Mouse (Mus musculus) adrenal gland, adult (tissue): Measurements from ENCODE around the gene Arxes2.
"Not testable (repeated sequence)": the region's sequence is repeated elsewhere in the genome, so short reads cannot be mapped to it uniquely, and the experiment has no call there.

Source experiments
- DNase-seq, 2 experiments: peaks; one replicate each; pipeline ENCODE4 v3.0.0; 2022 to 2023; ENCODE audit warnings: low spot score in 1 of 2; ENCODE audit not compliant: inconsistent age in 2 of 2

Gene Arxes2

GRCm38 (mm10) chrX:135993664-135994119 lies at the start of gene Arxes2:
Arxes2 (plus strand) TSS chrX:135993824.
- not testable (repeated sequence) for DNase-seq

- no peak for DNase-seq
Measured at GRCm38 (mm10) chrX:135948699-135949437, 44.8 kb upstream of the Arxes2 start.

DNA sequence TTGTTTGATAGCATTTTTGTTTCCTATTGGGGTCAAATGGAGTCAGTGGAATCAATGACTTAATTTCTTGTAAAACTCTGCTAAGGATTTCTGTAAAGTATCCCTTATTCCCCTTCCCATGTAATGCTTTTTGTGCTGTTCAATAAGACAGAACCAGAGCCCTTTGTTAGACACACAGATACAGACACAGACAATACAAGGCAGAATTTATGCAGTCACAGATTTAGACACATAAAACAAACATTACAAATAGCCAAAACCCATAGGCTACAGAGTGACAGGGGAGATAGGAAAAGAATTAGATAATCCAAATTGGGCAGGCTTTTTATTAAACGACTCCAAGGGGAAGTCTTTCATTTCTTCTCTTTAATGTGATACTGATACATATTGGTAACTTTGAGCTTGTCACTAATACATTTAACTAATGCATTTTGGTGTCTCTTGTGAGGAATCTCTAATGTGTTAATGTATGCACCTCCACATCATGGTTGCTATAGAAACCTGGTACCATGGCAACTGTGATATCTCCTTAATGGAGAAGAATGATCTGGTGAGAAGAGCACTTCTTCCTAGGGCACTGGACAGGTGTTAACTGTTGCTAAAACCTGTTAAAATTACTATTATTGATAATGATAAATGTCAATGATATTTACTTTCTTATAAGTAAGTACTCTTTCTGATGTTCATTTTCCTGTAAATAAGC lies 36.5 kb upstream of the Arxes2 start:
- no peak for DNase-seq

- no peak for DNase-seq
Measured at GRCm38 (mm10) chrX:135957691-135958081, 35.9 kb upstream of the Arxes2 start.

- no peak for DNase-seq
Measured at GRCm38 (mm10) chrX:135958589-135959225, 34.9 kb upstream of the Arxes2 start.

GRCm38 (mm10) chrX:135959536-135959935 lies 34.1 kb upstream of the Arxes2 start:
- DNase-seq = no peak

DNA sequence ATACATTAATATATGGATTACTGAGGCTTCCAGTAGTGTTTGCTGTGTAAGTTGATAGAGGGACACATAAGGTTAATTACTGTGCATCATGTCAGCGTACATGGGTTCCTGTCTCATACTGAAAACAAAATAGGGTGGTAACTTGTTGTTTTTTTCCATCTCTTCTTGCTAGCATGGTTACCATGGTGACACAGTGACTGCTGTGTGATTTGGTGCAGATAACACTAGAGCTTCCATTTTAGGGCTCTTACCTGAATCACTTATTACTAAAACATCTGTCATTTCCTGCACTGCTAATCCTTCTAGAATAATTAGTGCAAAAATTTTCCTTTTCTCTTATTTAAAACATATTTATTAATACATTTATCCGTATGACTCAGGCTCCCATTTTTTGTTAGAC lies 31.3 kb upstream of the Arxes2 start:
- no peak for DNase-seq

GRCm38 (mm10) chrX:135963130-135963529 lies 30.5 kb upstream of the Arxes2 start:
- no peak for DNase-seq

- DNase-seq = peak in 1 of 2 experiments; percentile 79
Measured at GRCm38 (mm10) chrX:135963629-135964028, 30.0 kb upstream of the Arxes2 start.

DNA sequence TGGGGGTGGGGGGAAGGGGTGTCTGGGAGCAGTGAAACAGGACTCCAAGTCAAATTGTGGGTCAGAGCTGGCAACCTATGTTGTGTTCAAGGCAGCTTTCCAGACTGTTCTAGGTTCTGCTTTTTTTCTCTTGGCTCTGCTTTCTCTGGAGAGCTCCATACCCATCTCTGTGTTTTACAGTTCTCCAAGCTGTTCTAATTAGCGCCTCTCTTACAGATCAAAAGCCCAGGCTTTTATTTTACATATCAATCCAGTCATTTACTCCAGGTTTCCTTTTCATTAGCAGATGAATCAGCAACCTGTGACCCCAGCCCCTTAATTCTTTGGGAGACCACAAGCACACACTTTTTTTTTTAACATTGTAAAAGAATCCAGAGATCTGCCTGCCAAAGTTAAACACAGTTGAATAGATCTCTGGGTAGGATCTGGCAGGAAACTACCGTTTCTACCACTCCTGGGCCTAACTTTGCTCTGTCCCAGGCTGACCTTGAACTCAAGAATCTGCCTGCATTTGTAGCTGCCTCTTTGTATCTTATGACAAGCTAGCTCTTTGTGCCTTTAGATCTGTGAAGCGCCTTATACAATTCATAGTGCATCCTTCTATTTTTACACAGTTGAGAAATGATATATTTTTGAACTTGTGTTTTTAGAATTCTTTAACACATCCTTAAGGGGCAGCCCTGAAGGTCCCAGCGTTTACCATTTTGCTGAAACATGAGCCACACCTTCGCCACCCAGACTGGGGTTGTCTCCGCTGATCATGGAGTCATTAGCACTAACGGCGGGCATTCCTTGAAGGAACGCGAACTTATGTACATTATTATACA lies 19.8 kb upstream of the Arxes2 start:
- peak in 1 of 2 experiments; percentile 44 for DNase-seq

- DNase-seq = no peak
Measured at GRCm38 (mm10) chrX:135974424-135975225, 19.0 kb upstream of the Arxes2 start.

DNA sequence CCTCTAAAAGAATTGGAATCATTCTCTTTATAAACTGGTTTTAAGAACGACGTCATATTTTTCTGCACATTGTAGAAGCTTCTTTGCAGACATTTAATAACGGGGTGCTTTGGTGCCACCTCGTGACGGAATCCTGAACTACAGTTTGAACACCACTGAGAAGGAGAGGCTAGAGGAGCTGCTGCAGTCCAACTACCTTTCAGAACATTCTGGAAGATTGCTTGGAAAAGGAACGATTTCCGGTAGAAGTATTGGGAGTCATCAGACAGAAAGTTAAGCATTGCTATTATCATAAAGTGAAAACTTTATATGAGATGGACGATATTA lies 18.4 kb upstream of the Arxes2 start:
- DNase-seq = peak; percentile 64 to 93

- no peak for DNase-seq
Measured at GRCm38 (mm10) chrX:135984539-135985260, 8.9 kb upstream of the Arxes2 start.

DNA sequence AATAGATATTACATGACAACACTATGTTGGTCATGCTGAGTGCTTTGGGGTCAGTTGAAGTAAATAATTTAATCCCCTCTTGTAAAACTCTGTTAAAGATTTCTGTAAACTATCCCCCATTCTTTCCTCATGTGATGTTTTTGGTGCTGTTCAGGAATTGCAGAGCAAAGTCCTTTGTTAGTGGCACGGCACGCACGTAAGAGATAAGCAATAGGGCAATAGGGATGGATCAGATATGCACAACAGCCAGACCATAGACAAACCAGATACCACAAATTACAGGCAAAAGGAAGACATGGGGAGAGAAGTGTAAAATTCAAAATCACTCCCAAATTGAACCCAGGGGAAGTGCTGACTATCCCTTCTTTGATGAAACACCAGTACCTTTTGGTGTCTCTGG lies 7.4 kb upstream of the Arxes2 start:
- no peak for DNase-seq

DNA sequence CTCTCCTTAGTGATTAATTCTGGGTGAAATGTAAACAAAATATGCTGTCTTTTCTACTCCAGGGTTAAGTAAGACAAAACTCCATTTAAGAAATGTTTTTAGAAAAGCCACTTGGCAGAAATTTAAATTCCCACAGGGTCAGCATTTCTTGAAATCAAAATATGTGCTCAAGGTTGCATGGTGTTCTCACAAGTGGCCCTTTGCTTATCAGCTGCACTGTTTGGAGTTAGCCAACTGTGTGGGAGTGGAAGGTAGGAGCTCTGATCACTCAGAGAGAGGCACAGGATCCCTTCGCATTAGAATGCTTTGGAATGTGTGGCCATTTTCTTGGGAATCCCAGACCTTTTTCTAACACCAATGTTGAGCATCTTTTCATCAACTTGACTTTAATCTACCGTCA lies 3.0 kb upstream of the Arxes2 start:
- no peak for DNase-seq

DNA sequence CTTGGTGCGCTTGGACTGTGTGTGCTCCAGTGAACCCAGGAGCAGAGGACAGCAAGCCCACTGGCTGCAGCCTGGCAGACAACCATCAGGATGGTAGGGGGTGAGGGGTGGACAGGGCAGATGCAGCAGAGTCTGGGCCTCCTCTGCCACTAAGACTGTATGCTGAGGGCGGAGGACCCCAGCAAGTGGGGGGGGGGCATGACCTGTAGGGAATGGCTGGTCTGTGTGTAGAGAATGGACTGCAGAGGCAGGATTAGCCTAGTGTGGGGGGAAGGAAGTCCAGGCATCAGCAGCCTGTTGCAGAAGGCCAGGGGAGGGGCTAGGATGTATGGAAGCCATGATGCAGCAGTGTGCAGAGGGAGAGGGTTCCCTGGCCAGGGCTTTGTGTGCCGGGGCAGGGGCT lies 431 bp upstream of the Arxes2 start:
- not testable (repeated sequence) for DNase-seq

GRCm38 (mm10) chrX:136007199-136007843 lies 13.7 kb downstream of the Arxes2 start:
- DNase-seq = no peak

GRCm38 (mm10) chrX:136014392-136014791 lies 20.8 kb downstream of the Arxes2 start:
- peak in 1 of 2 experiments; percentile 49 for DNase-seq

DNA sequence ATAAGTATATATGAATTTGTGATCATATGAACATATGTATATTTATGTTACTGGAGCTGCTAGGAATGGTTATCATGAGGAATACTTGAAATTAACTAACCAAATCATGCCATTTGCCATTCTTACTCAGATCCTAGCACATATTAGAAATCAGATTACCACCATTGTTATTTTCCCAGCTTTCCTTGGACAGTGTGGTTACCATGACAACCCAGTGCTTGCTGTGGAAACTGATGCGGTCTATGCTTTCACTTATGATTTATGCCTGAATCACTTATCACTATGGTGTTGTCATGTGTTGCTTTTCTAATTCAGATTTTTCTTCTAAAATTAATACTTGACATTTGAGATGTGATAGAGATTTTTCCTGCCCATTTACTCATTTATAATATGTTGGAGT lies 36.7 kb downstream of the Arxes2 start:
- no peak for DNase-seq
